Mouse (Mus musculus): ENCODE data around the gene BC053393.
A peak's percentile ranks its signal among the peaks of the same experiment; 100 is the strongest.
"Not testable (repeated sequence)": the region's sequence is repeated elsewhere in the genome, so short reads cannot be mapped to it uniquely, and the experiment has no call there.

BC053393 gene

DNA sequence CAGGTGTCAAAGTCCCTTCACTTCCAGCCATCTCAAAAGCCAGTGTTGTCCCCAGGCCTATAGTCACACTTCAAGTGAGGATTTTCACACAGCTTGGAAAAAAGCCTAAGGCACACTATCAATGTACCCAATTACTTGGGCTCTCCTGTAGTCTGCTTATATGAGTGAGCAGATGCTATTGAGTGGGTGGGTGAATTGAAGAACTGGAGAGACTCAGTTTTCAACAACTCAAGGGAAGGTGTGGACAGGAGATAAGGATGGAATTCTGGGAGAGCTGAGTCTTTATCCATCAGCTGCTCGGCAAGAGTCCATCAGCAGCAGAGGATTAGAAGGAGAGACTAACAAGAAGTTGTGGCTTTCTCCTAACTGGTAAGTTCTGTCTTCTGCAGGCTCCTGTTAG, at the start of gene BC053393:
TSS of gene BC053393 (plus strand) at position 210 of the 400 bp plus-strand sequence.
- DNase-seq = no peak

DNA sequence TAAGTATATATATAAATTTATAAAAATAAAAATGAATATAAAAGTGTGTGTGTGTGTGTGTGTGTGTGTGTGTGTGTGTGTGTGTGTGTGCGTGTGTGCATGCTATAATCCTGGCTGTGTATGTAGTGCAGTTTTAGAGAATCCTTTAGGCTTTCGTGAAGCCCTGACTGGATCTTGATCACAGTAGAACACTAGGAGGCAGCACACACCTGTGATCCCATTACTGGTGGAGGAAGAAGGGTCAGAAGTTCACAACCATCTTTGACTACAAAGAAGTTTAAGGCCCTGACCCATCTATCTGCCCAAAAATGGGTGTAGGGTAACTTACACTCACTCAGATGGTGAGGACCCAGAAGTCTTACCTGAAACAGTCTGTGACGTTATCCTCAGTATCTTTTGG, 48.6 kb upstream of the BC053393 start:
- DNase-seq = no peak

DNA sequence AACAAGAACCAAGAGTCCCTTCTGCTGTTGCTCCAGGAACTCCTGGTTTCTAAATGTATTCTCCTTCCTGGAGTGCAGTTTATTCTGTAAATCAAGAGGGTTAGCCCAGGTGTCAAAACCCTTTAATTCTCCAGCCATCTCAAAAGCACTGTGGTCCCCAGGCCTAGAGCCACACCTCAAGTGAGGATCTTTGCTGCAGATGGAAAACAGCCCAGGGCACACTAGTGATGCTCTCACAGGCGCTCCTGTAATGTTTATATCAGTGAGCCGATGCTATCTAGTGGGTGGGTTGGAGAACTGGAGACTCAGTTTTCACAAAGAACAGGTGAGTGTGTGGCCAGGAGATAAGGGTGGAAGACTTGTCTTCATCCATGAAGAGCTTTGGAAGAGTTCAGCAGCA, 47.4 kb upstream of the BC053393 start, which contains the start of gene Gm12169:
TSS of gene Gm12169 (plus strand) at position 301 of the 400 bp plus-strand sequence.
- no peak for DNase-seq

DNA sequence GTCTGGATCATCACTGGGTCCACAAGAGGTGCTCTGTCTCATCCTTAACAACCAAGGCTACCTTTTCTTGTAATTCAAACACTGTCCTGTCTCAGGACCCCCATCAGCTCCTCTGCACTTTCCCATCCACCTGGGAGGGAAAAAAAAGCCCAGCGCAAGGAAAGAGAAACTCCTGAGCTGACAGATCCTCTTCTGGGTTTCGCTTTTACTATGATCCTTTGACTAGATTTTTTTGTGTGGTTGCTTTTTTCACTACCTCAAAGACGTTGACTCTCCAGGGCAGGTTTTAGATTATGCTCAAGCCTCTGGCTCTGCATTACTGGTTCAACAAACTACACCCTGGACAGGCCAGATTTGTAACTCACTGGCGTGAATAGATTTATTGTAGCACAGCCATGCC, 41.2 kb upstream of the BC053393 start:
- no peak for DNase-seq

DNA sequence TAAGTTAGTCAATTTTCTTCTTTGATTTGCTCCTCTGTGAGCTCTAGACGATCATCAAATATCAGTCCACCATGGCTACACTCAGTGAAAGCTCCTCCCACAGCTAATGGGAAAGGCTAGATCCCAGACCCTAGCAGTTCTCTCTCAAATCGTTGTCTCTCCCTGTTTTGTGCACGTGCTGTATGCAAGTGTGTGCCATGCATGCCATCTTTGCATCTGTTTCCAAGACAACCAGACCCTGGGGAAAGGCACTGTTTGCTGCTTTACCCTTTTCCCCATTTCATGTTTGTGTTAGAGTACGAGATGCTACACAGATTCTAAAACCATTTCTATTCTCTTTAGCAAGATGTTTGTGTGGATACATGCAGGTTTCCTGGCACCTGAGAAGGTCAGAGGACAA, 34.4 kb upstream of the BC053393 start:
- DNase-seq = no peak

DNA sequence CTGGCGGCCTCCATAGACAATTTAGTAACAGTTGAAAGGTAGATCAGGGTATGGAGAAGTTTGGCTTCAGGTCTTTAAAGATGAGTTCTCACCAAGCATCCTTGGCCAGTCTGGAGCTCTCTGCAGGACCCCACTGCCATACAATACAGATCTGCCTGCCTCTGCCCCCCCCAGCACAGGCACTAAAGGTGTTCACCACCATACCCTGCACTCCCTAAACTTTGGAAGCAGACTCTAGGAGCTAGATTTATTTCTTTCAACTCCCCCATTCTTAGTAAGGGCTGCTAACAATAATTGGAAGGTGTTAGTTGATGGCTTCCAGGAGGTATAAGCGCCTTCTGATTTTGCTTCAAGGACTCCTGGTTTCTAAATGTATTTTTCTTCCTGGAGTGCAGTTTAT, 27.8 kb upstream of the BC053393 start:
- DNase-seq = no peak

DNA sequence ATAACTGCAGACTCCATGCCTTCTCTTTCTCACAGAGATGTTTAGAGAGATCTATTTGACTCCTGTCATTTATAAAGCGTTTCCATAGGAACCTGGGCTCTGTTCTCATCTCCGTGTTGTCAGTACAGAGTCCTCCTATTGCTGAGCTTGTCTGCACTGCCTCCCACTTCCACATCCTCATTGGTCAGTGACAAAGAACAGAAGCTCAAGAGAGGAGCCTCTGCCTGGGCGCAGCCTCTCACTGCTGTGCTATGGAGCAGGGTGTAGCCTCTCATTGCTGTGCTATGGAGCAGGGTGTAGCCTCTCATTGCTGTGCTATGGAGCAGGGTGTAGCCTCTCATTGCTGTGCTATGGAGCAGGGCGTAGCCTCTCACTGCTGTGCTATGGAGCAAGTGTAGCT, 21.6 kb upstream of the BC053393 start:
- DNase-seq = no peak

DNA sequence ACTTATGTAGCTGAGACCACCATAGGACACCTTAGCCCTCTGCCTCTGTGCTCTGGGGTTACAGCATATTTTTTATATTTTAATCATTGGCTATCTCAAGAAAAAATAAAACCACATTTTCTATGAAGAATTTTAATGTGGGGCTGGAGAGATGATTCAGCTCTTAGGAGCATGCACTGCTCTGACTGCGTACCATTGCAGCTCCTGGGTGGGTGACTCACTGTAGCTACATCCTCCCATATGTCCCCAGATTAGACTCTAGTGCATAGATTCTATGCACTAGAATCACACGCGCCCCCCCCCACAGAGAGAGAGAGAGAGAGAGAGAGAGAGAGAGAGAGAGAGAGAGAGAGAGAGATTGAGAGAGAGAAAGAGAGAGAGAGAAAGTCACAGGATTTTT, 18.6 kb upstream of the BC053393 start:
- DNase-seq = no peak

DNA sequence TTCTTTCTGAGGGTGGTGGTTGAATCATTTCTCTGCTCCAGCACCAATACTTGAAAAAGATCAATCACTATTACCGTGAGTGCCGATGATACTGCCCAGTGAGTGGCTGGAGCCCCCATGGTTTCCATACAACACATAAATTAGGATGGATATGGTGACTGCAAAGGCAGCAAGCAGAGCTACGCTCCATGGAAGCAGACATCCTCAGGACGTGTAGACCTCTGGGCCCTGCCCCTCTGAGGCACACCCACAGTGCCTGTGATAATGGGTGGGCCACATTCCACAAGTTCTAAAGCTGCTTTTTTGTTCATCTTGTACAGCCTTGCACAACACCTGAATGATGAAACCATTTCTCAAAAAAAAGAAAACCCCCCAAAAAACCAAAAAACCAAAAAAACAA, 10.2 kb upstream of the BC053393 start:
- no peak for DNase-seq

DNA sequence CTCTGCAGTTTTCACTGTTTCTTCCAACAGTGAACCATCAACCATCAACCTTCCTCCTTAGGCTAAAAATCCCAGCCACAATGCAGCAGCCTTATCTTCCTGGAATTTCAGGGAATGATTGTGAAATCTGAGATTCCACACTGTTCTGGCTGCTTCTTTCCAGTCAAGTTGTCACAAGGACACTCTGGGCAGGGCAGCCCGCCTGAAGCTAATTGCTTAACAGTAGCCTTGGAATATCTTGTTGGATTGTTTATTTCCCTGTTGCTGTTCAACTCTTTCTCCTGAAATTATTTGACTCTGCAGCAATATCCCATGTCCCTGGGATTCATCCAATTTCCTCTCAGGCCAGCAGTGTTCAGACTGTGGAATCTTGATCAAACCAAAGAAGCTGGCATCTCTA, 6.7 kb upstream of the BC053393 start:
- DNase-seq = no peak

DNA sequence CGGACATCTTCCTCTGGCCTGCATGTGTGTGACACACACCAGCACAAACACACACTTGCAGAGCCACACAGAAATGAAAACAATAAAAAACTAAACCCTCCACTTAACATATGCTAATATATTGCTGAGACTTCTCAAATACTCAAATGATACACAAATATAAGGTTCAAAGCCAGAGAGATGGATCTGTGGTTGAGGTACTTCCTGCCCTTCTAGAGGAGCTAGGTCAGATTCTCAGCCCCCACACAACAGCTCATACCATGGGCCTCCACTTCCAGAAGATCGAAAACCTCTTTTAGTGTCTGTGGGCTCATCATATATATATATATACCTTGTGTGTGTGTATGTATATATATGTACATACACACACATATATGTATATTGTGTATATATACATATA, 5.4 kb upstream of the BC053393 start:
- no peak for DNase-seq

DNA sequence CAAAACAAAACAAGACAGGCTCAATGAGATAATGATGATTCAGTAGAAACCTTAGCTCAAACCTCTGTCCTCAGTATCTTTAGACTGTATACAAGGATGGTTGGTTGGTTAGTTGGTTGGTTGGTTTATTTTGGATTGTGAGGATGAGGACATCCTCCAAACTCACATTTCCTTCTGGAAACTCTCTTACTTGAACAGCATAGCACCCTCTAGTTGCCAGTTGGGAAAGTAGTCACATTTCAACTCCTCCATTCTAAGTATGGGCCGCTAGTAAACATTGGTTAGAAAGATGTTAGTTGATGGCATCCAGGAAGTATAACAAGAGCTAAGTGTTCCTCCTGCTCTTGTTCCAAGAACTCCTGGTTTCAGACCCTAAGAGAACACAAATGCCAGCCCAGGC, 2.2 kb upstream of the BC053393 start:
- no peak for DNase-seq

DNA sequence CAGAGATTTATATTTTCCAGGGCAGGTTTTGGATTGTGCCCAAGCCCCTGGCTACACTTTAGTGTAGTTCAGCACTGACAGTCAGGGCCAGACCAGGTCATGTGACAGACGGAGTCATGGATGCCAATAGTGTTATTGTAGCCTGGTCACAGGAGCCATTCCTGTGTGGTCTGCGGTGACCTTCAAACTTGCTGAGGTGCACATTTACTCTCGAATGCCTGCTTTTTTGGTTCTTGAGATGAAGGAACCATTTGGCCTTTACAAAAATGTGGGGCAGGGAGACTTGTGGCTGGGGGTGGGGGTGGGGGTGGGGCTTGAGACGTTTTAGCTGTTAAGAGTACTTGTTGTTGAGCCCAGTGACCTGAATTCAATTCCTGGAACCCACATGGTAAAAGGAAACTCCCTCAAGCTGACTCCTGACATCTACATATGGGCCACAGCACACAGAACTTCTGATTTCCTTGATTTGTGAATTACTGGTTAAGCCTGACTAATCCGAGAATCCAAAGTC, 7.5 kb downstream of the BC053393 start:
- peak; percentile 71 for DNase-seq

DNA sequence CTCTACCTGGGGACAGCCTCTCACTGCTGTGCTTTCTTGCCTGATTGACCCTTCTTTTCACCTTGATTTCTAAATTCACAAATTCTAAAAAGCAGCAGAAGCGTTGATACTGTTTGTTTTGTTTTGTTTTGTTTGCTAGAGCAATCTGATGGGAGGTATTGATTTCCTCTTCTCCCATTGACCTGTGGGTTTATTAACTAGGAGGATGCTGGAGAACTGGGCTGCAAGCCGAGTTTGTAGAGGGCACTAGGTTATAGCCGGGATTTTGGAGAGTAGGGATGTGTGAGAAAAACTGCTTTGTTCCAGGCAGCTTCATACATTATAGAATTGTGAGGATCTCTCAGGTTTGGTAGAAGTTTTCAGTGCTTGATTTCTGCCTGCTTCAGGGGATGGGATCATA, 9.1 kb downstream of the BC053393 start:
- DNase-seq = no peak

DNA sequence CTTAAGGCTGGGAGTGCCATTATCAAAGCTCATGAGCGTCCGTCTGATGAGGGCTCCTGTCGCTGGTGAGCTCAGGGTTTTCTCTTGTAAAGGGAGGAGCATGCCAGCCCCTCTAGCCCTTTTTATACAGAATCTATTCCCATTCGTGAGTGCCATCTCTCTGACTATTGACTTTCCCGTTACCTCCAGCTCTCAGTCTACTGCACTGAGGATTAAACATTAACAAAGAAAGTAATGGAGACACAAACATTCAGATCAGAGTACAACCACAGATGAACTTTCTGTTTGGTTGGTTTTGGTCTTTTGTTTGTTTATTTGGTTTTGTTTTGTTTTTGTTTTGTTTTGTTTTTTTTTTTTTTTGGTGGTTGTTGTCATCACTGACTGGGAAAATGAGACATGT, 11.4 kb downstream of the BC053393 start:
- peak; percentile 5 for DNase-seq

DNA sequence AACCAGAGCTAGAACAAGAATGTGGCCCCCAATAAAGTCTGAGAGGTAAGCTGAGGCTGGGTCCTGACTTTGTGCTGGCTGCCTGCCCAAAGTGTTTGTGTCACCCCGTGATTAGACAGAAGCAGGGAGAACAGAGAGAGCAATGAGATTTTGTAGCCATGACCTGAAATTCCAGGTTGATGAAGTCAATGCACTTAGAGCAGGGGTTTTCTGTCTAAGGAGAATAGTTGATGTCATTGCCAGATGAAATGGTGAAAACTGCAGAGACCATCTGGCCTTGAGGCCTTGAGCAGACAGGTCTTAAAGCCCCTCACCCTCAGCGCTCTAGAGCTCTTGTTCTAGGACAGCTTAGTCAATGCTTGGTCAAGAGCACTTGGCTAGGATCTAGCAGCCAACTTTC, 21.1 kb downstream of the BC053393 start:
- no peak for DNase-seq

DNA sequence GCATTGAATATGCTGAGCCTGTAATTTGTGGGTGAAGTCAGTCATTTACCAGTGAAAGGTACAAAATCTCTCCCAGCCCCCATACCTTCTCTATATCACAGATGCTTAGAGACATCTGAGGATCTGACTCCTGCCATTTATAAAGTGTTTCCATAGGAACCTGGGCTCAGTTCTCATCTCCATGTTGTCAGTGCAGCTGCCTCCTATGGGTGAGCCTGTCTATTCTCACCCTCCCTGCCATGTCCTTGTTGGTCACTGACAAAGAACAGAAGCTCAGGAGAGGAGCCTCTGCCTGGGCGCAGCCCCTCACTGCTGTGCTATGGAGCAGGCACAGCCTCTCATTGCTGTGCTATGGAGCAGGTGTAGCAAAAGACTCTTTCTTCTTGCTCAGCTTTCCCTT, 48.6 kb downstream of the BC053393 start:
- DNase-seq = no peak

DNA sequence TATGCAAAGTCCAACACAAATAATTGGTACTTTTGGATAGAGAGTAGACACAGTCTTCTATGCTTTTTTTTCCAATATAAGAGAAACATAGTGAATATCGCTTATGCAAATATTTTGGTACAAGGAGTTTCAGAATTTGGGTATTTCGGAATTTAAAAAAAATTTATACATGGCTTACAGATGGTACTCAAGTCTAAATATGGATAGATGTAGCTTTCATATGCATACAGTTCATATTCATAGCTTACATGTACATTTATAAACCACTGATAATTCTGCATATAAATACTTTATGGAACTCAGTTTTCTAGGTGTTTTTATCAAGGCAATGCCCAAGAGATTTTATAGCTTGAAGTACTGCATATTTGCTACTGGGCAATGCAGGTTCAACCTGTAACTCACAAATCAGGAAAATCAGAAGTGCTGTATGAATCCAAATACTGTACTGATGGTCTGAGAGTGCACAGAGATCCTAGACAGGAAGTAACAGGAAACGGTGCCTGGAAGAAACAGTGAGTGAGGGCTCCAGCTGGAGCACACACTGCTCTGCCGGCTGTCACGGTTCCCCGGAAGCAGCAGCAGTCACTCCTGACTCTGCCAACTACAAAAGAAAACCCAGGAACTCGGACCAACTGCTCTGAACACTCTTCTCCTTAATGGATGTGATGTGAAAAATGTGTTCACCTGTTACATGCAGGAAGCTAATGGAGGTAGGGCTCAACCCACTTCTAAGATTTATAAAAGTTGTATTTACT, 49.3 kb downstream of the BC053393 start:
- no peak for DNase-seq

DNA sequence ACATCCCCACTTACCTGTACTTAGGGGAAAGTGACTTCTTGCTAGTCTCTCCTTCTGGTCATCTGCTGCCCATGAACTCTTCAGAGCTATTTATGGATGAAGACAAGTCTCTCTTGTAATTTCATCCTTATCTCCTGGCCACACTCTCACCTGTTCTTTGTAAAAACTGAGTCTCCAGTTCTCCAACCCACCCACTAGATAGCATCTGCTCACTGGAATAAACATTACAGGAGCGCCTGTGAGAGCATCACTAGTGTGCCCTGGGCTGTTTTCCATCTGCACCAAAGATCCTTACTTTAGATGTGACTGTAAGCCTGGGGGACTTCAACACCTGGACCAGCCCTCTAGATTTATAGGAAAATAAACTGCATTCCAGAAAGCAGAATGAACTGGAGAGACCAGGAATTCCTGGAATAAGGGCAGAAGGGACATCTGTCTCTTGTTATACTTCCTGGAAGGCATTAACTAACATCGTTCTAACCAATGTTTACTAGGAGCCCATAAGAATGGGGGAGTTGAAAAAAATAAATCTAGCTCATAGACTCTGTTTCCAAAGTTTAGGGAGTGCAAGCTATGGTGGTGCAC, 58.0 kb downstream of the BC053393 start, which contains the start of gene Dppa1:
TSS of gene Dppa1 (minus strand) at position 51 of the 585 bp plus-strand sequence.
- DNase-seq = no peak

DNA sequence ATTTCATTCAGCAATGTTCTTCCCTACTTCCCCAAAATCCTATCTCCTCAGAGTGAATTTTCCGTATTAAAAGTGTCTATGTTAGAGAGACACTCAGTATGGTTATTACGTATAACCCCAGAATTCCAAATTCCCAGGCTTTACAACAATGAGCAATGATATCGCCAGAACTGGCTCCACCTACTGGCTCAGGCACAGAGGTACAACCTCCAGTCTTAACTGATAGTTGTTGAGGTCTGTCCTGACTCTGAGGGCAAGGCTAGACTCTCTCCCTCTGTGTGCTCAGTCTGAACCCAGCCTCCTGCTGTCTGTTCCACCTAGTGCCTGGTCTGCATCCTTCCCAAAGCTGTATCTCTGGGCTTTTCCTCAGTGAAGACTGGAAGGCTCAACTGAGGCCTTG, 60.3 kb downstream of the BC053393 start:
- peak; percentile 6 for DNase-seq

DNA sequence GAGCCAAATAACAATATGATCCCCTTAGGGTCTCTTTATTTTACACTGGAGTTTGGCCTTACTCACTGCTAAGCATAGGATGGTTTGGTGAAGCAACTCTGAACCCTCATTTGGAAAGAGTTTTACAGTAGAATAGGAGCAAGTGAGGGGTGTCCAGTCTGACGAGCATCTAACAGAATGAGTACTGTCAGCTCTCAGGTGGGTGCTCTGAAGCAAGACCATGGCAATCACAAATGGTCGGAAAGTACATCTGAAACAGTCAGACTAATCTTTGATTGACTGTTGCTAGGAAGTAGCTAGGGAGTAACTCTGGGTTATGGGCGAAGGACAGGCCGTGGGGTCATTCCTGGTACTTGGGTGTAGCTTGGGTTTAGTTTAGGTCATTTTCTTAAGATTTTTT, 64.2 kb downstream of the BC053393 start:
- not testable (repeated sequence) for DNase-seq

DNA sequence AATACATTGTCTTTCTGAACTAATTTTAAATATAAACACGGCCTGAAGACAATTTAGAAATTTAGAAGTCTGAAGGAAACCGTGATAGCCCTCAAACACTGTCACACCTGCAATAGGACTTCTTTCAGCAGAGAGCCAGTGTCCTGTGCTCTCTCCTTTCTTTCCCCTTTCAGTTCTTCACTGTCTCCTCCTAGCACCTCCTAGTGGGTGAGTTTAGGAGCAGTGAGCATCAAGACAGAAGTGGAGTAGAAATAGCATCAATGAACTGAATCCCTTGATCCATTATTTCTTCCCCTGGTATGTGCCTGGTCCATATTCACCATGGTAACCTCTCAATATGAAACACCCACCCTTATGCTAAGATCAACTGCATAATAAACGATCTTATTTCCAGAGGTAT, 65.2 kb downstream of the BC053393 start:
- DNase-seq = no peak
